Mouse (Mus musculus): ENCODE data around the gene Fxyd4.

DNA sequence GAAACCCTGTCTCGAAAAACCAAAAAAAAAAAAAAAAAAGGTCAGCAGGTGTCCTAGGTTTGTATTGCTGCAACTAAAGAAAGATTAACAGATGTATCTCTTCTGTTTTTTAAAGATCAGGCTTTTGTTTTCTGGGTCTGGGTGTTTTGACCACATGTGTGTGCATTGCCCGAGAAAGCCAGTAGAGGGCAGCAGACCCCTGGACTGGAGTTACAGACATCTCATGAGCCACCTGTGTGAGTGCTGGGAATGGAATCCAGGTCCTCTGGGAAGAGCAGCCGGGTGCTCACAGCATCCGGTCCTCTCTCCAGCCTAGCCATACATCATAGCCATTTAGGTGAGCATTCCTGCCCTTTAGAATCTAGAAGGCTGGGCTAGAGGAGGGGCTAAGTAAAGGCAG lies 14.8 kb upstream of the Fxyd4 start:
- TF ChIP-seq POLR2A (IDR thresholded peaks at IDR 0.05; ENCODE audit: borderline replicate concordance, control insufficient read depth, low read depth, low read length) (no peak), CTCF (IDR thresholded peaks at IDR 0.05; ENCODE audit: control insufficient read depth, insufficient read depth, low read length) (peak; percentile 64; the same call in 1 of the 2 replicates)
